Mouse (Mus musculus): Measurements from ENCODE around the gene Ccdc78.

DNA sequence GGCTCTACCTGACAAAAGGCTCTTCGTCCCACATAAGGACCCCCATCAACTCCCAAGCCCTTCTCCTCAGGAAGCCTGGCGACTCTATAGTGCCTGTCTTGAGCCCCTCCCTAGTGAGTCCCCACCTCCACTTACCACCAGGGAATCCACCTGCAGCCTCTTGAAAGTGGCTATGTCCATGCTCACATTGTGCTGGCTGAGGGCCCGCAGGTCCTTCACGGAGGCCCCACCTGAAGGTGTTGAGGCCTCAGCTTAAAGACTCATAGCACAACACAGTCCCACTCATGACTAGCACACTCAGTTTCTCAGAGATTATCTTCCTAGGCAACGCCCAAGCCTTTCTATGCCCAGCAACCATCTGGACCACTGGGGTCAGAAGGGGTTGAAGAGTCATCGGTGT is 37.1 kb upstream of the Ccdc78 start:
- no peak for TF ChIP-seq CTCF (IDR thresholded peaks at IDR 0.05; ENCODE audit: extremely low read depth, insufficient read depth, insufficient read length, insufficient replicate concordance)
- no peak for TF ChIP-seq POLR2A (IDR thresholded peaks at IDR 0.05; ENCODE audit: low read depth, low read length)

Measured in spleen, adult 2 months (tissue).